Mouse (Mus musculus): ENCODE measurements around the gene Lyrm9.

The Lyrm9 gene

GRCm38 (mm10) chr11:78815986-78816792 lies 10.2 kb upstream of the Lyrm9 start:
- DNase-seq = no peak

DNA sequence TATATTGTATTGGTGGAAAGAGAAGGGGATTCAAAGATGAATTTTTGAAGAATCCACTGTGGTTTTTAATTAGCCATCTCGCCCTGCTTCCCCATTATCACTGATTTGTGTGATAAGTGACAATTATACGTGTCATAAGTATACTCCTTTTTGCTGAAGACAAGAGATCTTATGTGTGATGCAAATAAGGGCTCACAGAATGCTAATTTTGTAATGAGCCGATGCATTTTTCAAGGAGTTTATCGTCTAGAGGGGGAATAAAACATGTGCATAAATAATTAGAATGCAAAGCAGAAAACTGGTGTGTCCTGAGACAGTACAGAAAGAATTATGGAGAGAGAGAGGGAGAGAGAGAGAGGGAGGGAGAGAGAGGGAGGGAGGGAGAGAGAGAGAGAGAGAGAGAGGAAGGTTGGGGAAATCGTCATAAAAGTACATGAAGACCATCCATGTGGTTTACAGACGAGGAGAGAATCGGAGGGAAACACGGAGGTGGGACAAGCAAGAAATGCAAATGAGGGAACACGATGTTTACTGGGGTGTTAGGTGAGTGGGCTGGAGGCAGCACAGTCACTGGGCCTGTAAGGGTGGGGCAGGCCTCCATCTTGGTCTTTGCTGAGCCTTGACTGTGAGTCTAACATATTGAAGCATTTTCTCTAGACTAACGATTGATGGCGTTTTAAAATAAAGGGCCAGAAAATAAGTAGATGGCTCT lies 8.9 kb upstream of the Lyrm9 start:
- no peak for DNase-seq

DNA sequence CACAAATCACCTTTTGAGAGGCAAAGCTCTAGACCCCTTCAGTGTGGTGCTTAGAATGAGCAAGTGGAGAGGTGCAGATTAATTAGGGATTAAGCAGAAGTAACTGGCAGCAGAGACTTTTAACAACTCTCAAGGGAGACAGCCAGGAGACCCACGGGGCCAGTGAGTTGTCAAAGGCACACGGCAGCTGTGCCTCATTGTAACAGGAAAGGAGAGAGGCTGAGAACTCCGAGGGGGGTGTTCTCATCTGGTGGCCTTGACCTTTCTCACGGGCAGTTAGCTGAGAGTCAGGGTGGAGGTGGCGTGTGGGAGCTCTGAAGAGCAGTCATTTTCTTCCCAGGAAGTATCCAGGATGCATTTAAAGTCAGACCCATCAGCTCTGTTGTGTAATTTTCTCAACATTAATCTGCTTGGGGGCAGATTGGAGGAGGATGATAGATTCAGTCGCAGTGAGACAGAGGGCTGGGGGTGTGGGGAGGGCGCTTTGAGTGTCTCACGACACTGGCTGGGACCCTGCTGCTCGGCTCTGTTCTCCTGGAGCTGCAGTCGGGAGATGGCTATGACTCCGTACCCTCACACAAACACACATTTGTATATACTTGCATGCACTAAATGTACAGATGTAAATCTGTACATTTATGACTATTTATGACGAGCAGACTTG lies 5.9 kb upstream of the Lyrm9 start:
- DNase-seq = no peak

DNA sequence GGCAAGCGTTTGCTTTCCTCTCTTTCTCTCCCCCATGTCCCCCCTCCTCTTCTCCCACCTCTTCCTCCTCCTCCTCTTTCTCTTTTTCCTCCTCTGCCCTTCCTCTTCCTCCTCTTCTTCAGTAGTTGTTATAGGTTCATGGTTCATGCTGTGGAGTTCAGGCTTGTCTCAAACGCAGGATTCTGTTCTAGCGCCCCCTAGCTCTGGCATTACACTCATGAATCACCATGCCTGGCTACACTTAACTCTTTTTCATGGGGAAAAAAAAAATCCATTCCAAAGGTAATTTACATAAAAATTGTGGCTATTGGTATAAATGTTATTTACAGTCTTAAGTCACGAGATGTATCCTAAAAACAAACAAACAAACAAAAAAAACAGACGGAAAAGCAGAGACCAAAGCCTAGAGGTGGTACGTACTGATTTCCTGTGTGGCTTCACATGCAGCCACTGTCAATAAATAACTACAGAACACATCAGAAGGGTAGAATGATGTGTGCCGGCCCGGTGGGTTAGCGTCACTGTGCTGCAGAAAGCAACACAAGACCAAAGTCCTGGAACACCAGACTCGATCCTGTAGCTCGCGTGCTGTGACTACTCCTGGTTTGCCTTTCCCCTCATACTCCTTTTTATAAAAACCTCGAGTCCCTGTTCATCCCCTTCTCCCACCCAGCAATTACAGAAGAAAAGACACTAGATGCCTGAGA lies 3.4 kb upstream of the Lyrm9 start:
- peak; percentile 77 for DNase-seq

- DNase-seq = no peak
These were observed 1.2 kb downstream of the Lyrm9 start for GRCm38 (mm10) chr11:78827546-78827945.

GRCm38 (mm10) chr11:78828386-78828785 lies 2.0 kb downstream of the Lyrm9 start:
- no peak for DNase-seq

DNA sequence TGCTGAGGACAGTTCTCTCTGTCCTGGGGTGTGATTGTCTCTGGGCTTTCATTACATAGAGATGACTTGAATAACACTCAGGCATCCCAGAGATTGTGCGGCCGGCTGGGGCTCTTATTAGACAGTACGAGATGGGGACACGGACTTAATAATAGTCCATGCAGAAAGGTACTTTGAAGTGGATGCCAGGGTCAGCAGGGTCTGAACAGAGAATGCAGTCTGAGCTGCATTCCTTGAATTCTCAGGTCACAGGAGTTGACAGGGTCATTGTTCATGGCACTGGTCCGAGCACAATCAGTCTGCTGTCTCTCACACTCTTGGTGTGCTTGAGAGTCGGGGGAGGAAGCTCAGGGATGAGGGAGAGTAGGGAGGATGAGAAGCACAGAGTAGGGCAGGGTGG lies 3.0 kb downstream of the Lyrm9 start:
- DNase-seq = no peak

GRCm38 (mm10) chr11:78830180-78830579 lies 3.8 kb downstream of the Lyrm9 start:
- peak; percentile 42 for DNase-seq

- DNase-seq = no peak
These were observed 5.3 kb downstream of the Lyrm9 start for GRCm38 (mm10) chr11:78831716-78832115.

DNA sequence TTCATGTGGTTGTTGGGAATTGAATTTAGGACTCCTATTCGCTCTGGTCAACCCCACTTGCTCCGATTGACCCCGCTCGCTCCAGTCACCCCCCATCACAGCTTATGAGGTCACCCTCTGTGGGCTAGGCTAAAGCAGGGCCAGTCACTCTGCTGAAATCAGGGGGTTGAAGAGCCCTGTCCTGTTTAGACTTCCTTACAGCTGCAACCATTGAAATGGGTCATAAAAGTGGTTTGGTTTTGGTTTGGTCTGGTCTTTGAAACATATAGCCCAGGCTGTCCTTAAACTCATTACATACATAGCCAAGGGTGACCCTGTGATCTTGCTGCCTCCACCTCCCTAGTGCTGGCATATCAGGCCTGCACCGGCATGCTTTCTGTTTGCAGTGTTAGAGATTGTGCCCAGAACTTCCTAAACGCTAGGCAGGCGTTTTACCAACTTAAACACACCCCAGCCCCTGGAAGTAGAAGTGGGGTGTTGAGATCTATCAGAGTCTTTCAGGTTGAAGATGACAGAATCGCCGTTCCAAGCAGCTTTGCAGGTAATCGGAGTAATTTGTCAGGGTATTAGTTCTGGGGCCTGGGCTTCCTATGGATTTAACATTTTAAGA lies 5.8 kb downstream of the Lyrm9 start:
- no peak for DNase-seq

DNA sequence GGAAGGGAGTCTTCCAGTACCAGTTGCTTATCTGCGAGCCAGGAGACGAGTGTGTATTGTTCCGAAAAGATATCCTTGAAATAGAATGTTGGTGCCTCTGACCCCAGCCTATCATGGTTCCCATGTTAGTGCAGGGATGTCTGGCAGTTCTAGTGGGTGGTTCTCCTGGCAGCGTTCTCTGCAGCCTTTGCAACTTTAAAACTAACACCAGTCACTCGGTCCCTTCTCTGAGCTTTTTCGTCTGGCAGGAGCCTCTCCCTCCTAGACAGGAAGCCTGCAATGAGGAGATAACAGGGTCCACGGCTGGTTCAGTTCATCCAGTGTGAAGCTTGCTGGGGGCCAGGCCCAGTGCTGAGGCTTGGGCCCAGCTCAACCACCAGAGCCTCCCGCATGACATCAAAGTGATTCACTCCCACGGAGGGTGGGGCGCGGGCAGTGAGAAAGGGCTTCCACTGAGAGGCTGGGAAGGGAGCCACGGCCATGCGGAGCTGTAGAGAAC lies 6.5 kb downstream of the Lyrm9 start:
- DNase-seq = no peak

GRCm38 (mm10) chr11:78836486-78836885 lies 10.1 kb downstream of the Lyrm9 start:
- no peak for DNase-seq

GRCm38 (mm10) chr11:78837989-78838388 lies 11.6 kb downstream of the Lyrm9 start:
- peak; percentile 92 for DNase-seq

DNA sequence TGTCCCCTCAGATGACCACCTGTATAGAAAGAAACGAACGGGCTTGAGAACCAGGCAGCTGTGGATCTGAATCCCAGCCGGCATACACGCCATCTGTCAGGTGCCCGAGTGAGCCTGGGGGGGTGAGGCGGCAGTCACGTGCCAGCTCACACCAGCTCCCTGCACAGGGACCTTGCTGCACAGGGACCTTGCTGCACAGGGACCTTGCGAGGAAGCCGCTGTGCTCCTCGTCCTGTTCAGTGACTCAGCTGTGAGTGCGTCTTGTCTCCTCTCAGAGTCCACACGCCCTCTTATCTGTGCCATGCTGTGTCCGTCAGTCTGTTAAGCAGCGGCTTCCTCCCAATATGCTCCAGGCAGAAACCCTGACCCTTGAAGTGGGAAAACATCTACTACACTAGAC lies 13.1 kb downstream of the Lyrm9 start:
- no peak for DNase-seq

DNA sequence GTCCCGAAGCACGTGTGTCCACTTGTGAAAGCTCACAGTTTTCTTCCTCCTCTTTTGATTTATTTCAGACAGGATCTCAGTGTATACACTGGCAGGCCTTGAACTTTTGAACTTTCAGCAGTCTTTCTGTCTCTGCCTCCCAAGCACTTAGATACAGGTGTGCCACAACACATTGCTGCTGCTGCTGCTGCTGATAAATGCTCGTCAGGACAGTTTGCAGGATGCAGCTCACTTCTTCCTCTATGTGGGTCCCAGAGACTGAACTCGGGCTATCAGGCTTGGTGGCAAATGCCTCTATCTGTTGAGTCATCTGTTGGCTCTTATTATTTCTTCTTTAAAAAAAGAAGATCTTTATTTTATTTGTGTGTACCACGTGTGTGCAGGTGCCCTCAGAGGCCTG lies 13.8 kb downstream of the Lyrm9 start:
- no peak for DNase-seq

DNA sequence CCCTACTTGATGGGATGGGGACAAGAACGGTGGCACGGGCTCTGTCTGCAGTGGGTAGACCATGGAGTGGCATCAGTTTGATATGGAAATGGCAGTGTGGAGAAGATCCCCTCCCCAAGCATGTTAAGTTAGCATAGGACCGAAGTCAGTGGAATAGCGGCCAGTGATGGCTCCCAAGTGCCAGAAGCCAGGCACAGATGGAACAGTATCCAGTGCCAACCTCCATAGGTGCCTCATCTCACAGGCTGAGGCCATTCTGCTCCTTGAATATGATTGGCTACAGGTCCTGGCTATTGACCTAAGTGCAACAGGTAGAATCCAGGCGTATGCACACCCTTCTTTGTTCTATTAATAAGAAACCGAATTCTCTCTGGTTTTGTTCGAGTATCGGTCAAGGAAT lies 15.6 kb downstream of the Lyrm9 start:
- DNase-seq = no peak

- DNase-seq = no peak
These were observed 20.2 kb downstream of the Lyrm9 start for GRCm38 (mm10) chr11:78846620-78847019.

DNA sequence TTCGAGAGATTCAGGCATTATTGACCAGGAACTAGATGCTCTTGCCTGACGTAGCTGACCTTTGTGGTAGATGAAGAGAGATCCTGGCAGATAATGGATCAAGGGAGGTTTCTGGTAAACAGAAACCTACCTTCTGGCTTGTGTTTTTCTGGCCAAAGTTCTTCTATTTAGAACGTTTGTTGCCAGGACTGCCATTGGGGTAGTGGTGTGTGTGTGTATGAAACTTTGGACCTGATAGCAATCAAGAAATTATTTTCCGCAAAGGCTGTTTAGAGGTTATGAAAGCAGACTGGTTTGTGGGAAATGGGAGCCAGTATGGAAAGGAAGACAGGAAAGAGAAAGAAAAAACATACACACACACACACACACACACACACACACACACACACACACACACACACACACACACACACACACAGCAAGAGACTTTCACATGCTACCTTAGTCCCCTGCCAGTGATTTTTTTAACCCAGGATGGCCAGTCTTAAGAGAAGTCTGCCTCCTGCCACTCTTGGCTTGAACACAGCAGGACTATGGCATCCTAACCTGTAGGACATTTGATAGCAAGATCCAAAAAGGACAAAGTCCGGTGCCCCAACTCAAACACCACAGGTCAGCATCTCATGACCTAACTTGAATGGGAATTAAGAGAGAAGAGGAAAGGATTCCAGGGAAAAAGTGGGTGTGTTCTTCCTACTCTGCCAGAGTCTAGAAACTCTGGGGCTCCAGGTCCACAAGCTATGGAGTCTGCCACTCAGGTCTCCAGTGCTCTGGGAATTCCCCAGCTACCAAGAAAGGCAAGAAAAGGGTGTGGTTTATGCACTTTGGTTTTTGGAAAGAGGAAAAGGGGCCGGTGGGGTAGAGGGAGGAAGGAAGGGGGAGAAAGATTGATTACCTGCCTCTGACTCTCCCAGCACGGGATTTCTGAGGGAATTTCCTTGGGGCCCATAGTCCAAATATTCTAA lies 21.8 kb downstream of the Lyrm9 start:
- no peak for DNase-seq

- DNase-seq = no peak
These were observed 23.5 kb downstream of the Lyrm9 start for GRCm38 (mm10) chr11:78849859-78850258.

DNA sequence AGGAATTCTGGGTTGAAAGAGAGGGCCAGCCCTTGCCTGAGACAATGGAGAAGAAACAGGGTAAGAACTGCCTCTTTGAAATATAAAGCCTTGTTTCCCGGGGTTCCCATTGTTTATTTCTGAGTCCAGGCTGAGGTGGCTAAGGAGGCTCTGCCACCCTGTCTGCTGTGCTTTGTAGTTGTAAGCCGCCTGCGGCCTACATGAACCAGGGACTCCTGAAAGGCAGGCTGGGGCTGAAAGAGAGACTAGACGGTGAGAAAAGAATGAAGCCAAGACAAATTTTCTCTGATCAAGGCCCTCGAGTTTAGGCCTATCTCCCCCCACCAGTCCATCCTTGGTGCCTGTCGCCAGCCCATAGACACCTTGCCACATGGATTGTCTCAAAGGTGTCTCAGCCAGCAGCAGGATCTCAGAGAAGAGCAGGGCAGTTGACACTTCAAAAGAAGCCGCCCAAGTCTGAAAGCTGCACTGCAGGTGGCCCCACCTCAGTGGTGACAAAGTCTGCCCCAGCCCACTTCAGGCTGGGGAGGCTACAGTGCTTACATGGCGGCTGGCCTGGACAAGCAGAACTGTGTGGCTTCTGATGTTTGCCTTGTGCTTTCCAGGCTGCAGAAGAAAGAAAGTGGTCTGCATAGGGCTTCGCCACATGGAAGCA lies 25.0 kb downstream of the Lyrm9 start:
- DNase-seq = peak; percentile 75

DNA sequence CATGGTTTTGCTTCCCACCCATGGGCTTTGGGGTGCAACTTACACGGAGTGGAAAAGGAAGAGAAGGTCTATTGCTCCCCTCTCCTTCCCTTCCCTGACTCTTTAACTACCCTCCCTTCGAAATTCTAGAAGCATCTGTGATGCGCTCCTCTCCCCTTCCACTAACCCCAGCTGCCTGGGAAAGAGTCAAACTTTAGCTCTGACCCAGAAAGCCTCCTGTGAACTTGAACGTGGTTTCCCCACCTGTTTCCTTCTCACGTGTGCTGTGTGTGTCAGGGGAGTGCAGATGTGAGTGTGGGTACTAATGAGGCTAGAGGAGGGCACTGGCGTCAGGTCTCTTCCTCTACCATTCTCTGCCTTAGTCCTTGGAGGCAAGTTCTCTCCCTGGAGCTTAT lies 25.5 kb downstream of the Lyrm9 start:
- peak; percentile 77 for DNase-seq

Measured in thymus, postnatal 14 days (tissue).